In genomic region chr1:181271821-181272220, GRCm38 (mm10) we compare ENCODE assay signal across 28 mouse cellular contexts.
DNase-seq lines count a peak whose midpoint lies in the region; ATAC-seq and TF ChIP-seq lines count a peak whose summit lies in the region.
"Had no signal": no experiment of that assay in that cellular context is flagged by ENCODE, and none has a peak within 500 bp of the region (broad histone marks: within the 10 kb centered on the region; RNA-seq: fewer than 3 reads in every experiment).

No protein-coding gene starts in this region.

- no peak overlapping the region for H3K4me3 ChIP-seq in G1E (ENCODE audit: low read depth, low read length)
- H3K4me3 ChIP-seq in liver, embryonic 16.5 days (ENCODE audit: low read depth, low read length), result no peak overlapping the region
- H3K4me3 ChIP-seq: embryonic facial prominence, embryonic 10.5 days; embryonic facial prominence, embryonic 15.5 days; forebrain, embryonic 12.5 days; hindbrain, embryonic 10.5 days; hindbrain, embryonic 15.5 days; lung, embryonic 15.5 days; megakaryocyte, embryonic 14.5 days; midbrain, embryonic 12.5 days; myocyte; neural tube, embryonic 12.5 days had no signal

- 74% methylated on average over 6 of the region's 6 CpGs for WGBS in liver, embryonic 16.5 days (ENCODE audit: insufficient replicate concordance)

- ATAC-seq in G1E (ENCODE audit: extremely low read depth, insufficient number of reproducible peaks, low FRiP score, poor library complexity, severe bottlenecking), result no peak
- ATAC-seq in liver, embryonic 16.5 days (ENCODE audit: low read depth), result peak; percentile 69
- ATAC-seq: CD4-positive, CD25-positive, alpha-beta regulatory T cell, adult 4 months; forebrain, postnatal 0 days; inflammation-experienced regulatory T-cells, adult 6 months had no signal

- peaks cover 15% of the 10 kb centered on the region; the same call in 1 of the 2 replicates for H3K4me1 ChIP-seq in G1E (ENCODE audit: insufficient read depth, low read depth, low read length)
- peaks cover 18% of the 10 kb centered on the region for H3K4me1 ChIP-seq in liver, embryonic 16.5 days (ENCODE audit: control insufficient read depth, low read depth, low read length)
- H3K4me1 ChIP-seq: embryonic facial prominence, embryonic 15.5 days; midbrain, embryonic 12.5 days had no signal

- peak overlapping the region; percentile 25; the same call in 1 of the 2 replicates for H3K9ac ChIP-seq in liver, embryonic 16.5 days (ENCODE audit: low read depth, low read length)
- H3K9ac ChIP-seq: embryonic facial prominence, embryonic 15.5 days; forebrain, embryonic 12.5 days; forebrain, postnatal 0 days; hindbrain, embryonic 15.5 days; midbrain, embryonic 12.5 days; neural tube, embryonic 12.5 days had no signal

- H3K9me3 ChIP-seq in G1E (replicated peaks), result peaks cover 2% of the 10 kb centered on the region
- H3K9me3 ChIP-seq in liver, embryonic 16.5 days (replicated peaks; ENCODE audit: control insufficient read depth, low read length), result no peaks in the 10 kb centered on the region
- H3K9me3 ChIP-seq: embryonic facial prominence, embryonic 10.5 days; embryonic facial prominence, embryonic 15.5 days; forebrain, embryonic 12.5 days; hindbrain, embryonic 10.5 days; hindbrain, embryonic 15.5 days; lung, embryonic 15.5 days; megakaryocyte, embryonic 14.5 days; midbrain, embryonic 12.5 days; neural tube, embryonic 12.5 days had no signal

- H3K27ac ChIP-seq in liver, embryonic 16.5 days (ENCODE audit: low read length), result peak overlapping the region; percentile 37; the same call in 1 of the 2 replicates
- H3K27ac ChIP-seq: embryonic facial prominence, embryonic 10.5 days; embryonic facial prominence, embryonic 15.5 days; forebrain, embryonic 12.5 days; hindbrain, embryonic 15.5 days; lung, embryonic 15.5 days; midbrain, embryonic 12.5 days; neural tube, embryonic 12.5 days had no signal

- DNase-seq in kidney, adult 9 months, result peak; percentile 76
- DNase-seq in kidney, adult 18-20 months, result no peak
- DNase-seq in G1E (ENCODE audit: low spot score), result peak; percentile 19
- peak; percentile 47 for DNase-seq in kidney, postnatal 14 days
- DNase-seq in left cerebral cortex, postnatal 14 days (ENCODE audit: low spot score in 2 of 2), result no peak
- DNase-seq in cerebellum, adult 18-20 months, result no peak
- DNase-seq: adrenal gland, postnatal 25 days; cerebellum, adult 11-12 months; cerebellum, postnatal 25 days; forebrain, postnatal 0 days; heart, postnatal 14 days; left cerebral cortex, postnatal 4 days; lung, postnatal 36 days; right cerebral cortex, postnatal 4 days; thymus, postnatal 4 days had no signal

- no peak overlapping the region for H3K4me2 ChIP-seq in liver, embryonic 16.5 days (ENCODE audit: low read depth, low read length)
- H3K4me2 ChIP-seq: embryonic facial prominence, embryonic 15.5 days; forebrain, embryonic 12.5 days; hindbrain, embryonic 15.5 days; lung, embryonic 15.5 days; midbrain, embryonic 12.5 days; neural tube, embryonic 12.5 days had no signal

- TF ChIP-seq CTCF in G1E (IDR thresholded peaks at IDR 0.05; ENCODE audit: low read depth, low read length), result no peak

- intact Hi-C loops in left cerebral cortex, postnatal 14 days (cut with DNase I), result loop anchor here (5.0 kb wide), 2 partner anchors 275 to 345 kb away; no protein-coding TSS in a partner anchor

- no peaks in the 10 kb centered on the region for H3K36me3 ChIP-seq in G1E (replicated peaks)
- H3K36me3 ChIP-seq in liver, embryonic 16.5 days (ENCODE audit: control insufficient read depth, insufficient read depth), result no peaks in the 10 kb centered on the region
- H3K36me3 ChIP-seq: embryonic facial prominence, embryonic 10.5 days; embryonic facial prominence, embryonic 15.5 days; forebrain, embryonic 12.5 days; hindbrain, embryonic 10.5 days; hindbrain, embryonic 15.5 days; lung, embryonic 15.5 days; midbrain, embryonic 12.5 days; neural tube, embryonic 12.5 days had no signal

- peaks cover 18% of the 10 kb centered on the region for H3K27me3 ChIP-seq in G1E (ENCODE audit: insufficient read depth, low read length)
- H3K27me3 ChIP-seq in liver, embryonic 16.5 days (ENCODE audit: control insufficient read depth, insufficient read depth, low read depth, low read length), result no peaks in the 10 kb centered on the region; the same call in none of the 2 replicates
- H3K27me3 ChIP-seq: embryonic facial prominence, embryonic 15.5 days; hindbrain, embryonic 15.5 days; lung, embryonic 15.5 days; midbrain, embryonic 12.5 days; neural tube, embryonic 12.5 days had no signal

Comparison
In these comparisons a context has a peak if more than half of its experiments do, and no peak if none do; other contexts are left out.
1. DNase-seq: peak in kidney, adult 9 months (single experiment), G1E (single experiment) and kidney, postnatal 14 days (single experiment); none in kidney, adult 18-20 months (single experiment), left cerebral cortex, postnatal 14 days (0 of 2) and cerebellum, adult 18-20 months (0 of 2).